Mouse (Mus musculus): ENCODE measurements around the gene Tmem131. TPM values are rescaled to one million over a fixed set of nuclear protein-coding genes. Genes with fewer than 3 reads are reported as not detected.
"Not testable (repeated sequence)": the region's sequence is repeated elsewhere in the genome, so short reads cannot be mapped to it uniquely, and the experiment has no call there.

Tmem131 gene
- total RNA-seq, 2 experiments from 2014 or later, result 20.3 to 65.6 TPM

GRCm38 (mm10) chr1:36894136-36894535, 49.3 kb downstream of the Tmem131 start:
- ATAC-seq (ENCODE audit: poor library complexity, severe bottlenecking), result no peak

- ATAC-seq (ENCODE audit: poor library complexity, severe bottlenecking), result not testable (repeated sequence)
Measured at GRCm38 (mm10) chr1:36893720-36894119, 49.7 kb downstream of the Tmem131 start.

- no peak for ATAC-seq (ENCODE audit: poor library complexity, severe bottlenecking)
Measured at GRCm38 (mm10) chr1:36893146-36893545, 50.3 kb downstream of the Tmem131 start.

- no peak for ATAC-seq (ENCODE audit: poor library complexity, severe bottlenecking)
Measured at GRCm38 (mm10) chr1:36892461-36892860, 51.0 kb downstream of the Tmem131 start.

GRCm38 (mm10) chr1:36889016-36889415, 54.5 kb downstream of the Tmem131 start:
- no peak for ATAC-seq (ENCODE audit: poor library complexity, severe bottlenecking)

- ATAC-seq (ENCODE audit: poor library complexity, severe bottlenecking), result no peak
Measured at GRCm38 (mm10) chr1:36887172-36887571, 56.3 kb downstream of the Tmem131 start.

- ATAC-seq (ENCODE audit: poor library complexity, severe bottlenecking), result no peak
Measured at GRCm38 (mm10) chr1:36886489-36886888, 57.0 kb downstream of the Tmem131 start.

- peak; percentile 43; the same call in 1 of the 2 replicates for ATAC-seq (ENCODE audit: poor library complexity, severe bottlenecking)
Measured at GRCm38 (mm10) chr1:36884536-36884935, 58.9 kb downstream of the Tmem131 start.

- peak; percentile 55; the same call in 1 of the 2 replicates for ATAC-seq (ENCODE audit: poor library complexity, severe bottlenecking)
Measured at GRCm38 (mm10) chr1:36883805-36884204, 59.7 kb downstream of the Tmem131 start.

- ATAC-seq (ENCODE audit: poor library complexity, severe bottlenecking), result no peak
Measured at GRCm38 (mm10) chr1:36879154-36879553, 64.3 kb downstream of the Tmem131 start.

GRCm38 (mm10) chr1:36877126-36877525, 66.3 kb downstream of the Tmem131 start:
- no peak for ATAC-seq (ENCODE audit: poor library complexity, severe bottlenecking)

- peak; percentile 95 for ATAC-seq (ENCODE audit: poor library complexity, severe bottlenecking)
Measured at GRCm38 (mm10) chr1:36874874-36875561, 68.4 kb downstream of the Tmem131 start.

- no peak for ATAC-seq (ENCODE audit: poor library complexity, severe bottlenecking)
Measured at GRCm38 (mm10) chr1:36871238-36871637, 72.2 kb downstream of the Tmem131 start.

- no peak for ATAC-seq (ENCODE audit: poor library complexity, severe bottlenecking)
Measured at GRCm38 (mm10) chr1:36870518-36870917, 72.9 kb downstream of the Tmem131 start.

GRCm38 (mm10) chr1:36864757-36865156, 78.7 kb downstream of the Tmem131 start:
- no peak for ATAC-seq (ENCODE audit: poor library complexity, severe bottlenecking)

- peak; percentile 52 for ATAC-seq (ENCODE audit: poor library complexity, severe bottlenecking)
Measured at GRCm38 (mm10) chr1:36861775-36862174, 81.7 kb downstream of the Tmem131 start.

- ATAC-seq (ENCODE audit: poor library complexity, severe bottlenecking), result no peak
Measured at GRCm38 (mm10) chr1:36860876-36861275, 82.6 kb downstream of the Tmem131 start.

- ATAC-seq (ENCODE audit: poor library complexity, severe bottlenecking), result no peak
Measured at GRCm38 (mm10) chr1:36860431-36860849, 83.0 kb downstream of the Tmem131 start.

GRCm38 (mm10) chr1:36857081-36857480, 86.4 kb downstream of the Tmem131 start:
- ATAC-seq (ENCODE audit: poor library complexity, severe bottlenecking), result no peak

- ATAC-seq (ENCODE audit: poor library complexity, severe bottlenecking), result no peak
Measured at GRCm38 (mm10) chr1:36854198-36854765, 89.2 kb downstream of the Tmem131 start.

GRCm38 (mm10) chr1:36852085-36852484, 91.4 kb downstream of the Tmem131 start:
- ATAC-seq (ENCODE audit: poor library complexity, severe bottlenecking), result no peak

GRCm38 (mm10) chr1:36851392-36851791, 92.1 kb downstream of the Tmem131 start:
- ATAC-seq (ENCODE audit: poor library complexity, severe bottlenecking), result no peak

Measured in megakaryocyte, adult 5-6 weeks (primary cell).